Mouse (Mus musculus) splenic B cell, adult 2 months (primary cell): Measurements from ENCODE around the gene Muc3.
"Not testable (repeated sequence)": the region's sequence is repeated elsewhere in the genome, so short reads cannot be mapped to it uniquely, and the experiment has no call there.

ENCODE experiments used
- DNase-seq: peaks from one replicate; pipeline ENCODE4 v3.0.0-alpha.2; 2011; ENCODE audit warnings: low read depth, low spot score
- H3K27me3 ChIP-seq: 2 replicates; pipeline ENCODE4 v1.6.1; 2012; ENCODE audit warnings: mild to moderate bottlenecking, low read length, moderate library complexity, mixed read lengths; ENCODE audit not compliant: control insufficient read depth, poor library complexity, insufficient read depth, severe bottlenecking
- H3K36me3 ChIP-seq: 2 replicates; pipeline ENCODE4 v1.6.1; 2012; ENCODE audit warnings: mild to moderate bottlenecking, low read length, moderate library complexity, mixed read lengths; ENCODE audit not compliant: control insufficient read depth, poor library complexity, insufficient read depth, severe bottlenecking

The Muc3 gene

DNA sequence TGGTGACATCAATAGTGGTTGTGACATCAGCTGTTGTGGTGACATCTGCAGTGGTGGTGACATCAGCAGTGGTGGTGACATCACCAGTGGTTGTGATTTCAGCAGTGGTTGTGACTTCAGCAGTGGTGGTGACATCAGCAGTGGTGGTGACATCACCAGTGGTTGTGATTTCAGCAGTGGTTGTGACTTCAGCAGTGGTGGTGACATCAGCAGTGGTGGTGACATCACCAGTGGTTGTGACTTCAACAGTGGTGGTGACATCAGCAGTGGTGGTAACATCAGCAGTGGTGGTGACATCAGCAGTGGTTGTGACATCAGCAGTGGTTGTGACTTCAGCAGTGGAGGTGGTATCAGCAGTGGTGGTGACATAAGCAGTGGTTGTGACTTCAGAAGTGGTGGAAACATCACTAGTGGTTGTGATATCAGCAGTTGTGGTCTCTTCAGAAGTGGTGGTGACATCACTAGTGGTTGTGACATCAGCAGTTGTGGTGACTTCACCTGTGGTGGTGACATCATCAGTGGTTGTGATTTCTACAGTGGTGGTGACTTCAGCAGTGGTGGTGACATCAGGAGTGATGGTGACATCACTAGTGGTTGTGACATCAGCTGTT is at the start of gene Muc3:
Gene Muc3, minus strand, starts transcription at position 51 of the 611 bp plus-strand sequence.
- not testable (repeated sequence) for DNase-seq, H3K36me3 ChIP-seq, H3K27me3 ChIP-seq

DNA sequence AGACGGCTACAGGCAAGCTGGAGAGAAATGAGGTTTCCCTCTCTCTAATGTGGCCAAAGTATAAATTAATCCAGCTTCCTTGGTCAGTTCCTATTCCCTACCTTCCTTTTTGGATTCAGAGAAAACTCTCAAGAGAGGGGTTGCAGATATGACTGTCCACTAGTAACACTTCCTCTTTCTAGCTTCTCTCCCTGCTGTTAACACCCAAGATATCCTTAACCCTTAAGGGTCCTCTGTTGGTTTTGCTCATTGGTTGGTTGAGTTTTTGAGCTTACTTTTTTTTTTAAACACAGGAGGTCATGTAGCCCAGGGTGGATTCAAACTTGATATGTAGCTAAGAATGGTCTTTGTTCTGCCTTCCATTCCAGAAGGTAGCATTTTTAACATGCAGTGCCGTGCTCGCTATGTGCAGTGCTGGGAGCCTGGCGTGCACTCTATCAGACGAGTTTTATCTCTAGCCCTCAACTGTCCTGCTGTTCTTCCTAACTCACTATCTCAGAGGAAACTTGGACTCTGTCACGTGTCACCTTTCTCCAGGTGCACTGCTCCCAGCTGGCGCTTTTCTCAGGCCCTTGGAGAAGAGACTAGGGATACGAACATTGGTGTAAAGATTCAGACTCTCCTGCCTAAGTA is 45.5 kb upstream of the Muc3 start:
- H3K27me3 ChIP-seq: no peaks in the 10 kb centered on the region
- H3K36me3 ChIP-seq: no peaks in the 10 kb centered on the region
- no peak for DNase-seq

GRCm38 (mm10) chr5:137193279-137193952 is 44.3 kb upstream of the Muc3 start:
- no peaks in the 10 kb centered on the region for H3K36me3 ChIP-seq
- no peak for DNase-seq
- H3K27me3 ChIP-seq: no peaks in the 10 kb centered on the region

- peak; percentile 62 for DNase-seq
- H3K36me3 ChIP-seq: no peaks in the 10 kb centered on the region
- no peaks in the 10 kb centered on the region for H3K27me3 ChIP-seq
These were observed 40.2 kb upstream of the Muc3 start for GRCm38 (mm10) chr5:137189326-137189725.

DNA sequence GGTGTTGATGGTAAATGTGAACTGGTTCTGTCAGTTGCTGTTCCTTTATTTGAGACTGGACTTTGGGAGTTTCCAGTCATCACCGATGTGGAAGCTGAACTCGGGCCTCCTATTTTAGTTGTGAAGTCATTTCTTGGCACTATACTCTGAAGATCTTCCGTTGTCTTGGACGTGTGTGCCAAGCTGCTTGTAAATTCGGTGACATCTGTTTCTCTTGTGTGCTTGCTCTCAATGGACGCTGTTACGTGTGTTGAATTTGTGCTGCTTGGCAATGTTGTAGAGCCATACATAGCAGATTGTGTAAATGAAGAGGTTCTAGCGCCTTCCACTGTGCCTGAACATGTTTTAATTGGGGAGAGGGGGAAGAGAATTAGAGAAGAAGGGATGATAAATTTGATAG is 36.2 kb upstream of the Muc3 start:
- no peaks in the 10 kb centered on the region for H3K27me3 ChIP-seq
- no peak for DNase-seq
- H3K36me3 ChIP-seq: no peaks in the 10 kb centered on the region

- Histone ChIP-seq H3K27me3 (no peaks in the 10 kb centered on the region), H3K36me3 (no peaks in the 10 kb centered on the region)
- peak; percentile 33 for DNase-seq
These were observed 30.7 kb upstream of the Muc3 start for GRCm38 (mm10) chr5:137179646-137180374.

DNA sequence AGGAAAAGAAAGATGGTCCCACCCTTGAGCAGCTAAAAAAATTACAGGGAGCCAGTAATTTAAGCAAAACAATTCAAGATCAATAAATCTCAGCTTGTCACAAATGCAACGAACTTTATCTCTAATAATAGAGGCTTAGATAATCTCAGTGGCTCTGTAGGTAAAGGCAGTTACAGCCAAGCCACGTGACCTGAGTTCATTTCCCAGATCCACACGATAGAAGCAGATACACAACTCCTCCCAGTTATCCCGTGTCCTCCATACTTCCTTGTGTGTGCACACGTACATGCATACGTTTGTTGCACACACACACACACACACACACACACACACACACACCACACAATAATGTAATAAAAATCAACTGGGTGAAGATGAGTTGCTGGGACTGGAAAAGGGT is 24.8 kb upstream of the Muc3 start:
- DNase-seq: no peak

GRCm38 (mm10) chr5:137172591-137172990 is 23.5 kb upstream of the Muc3 start:
- no peak for DNase-seq

More for the DNA sequence above, 24.8 kb upstream of the Muc3 start:
- Histone ChIP-seq H3K36me3 (no peaks in the 10 kb centered on the region), H3K27me3 (no peaks in the 10 kb centered on the region)

GRCm38 (mm10) chr5:137171478-137171877 is 22.4 kb upstream of the Muc3 start:
- DNase-seq: no peak
- Histone ChIP-seq H3K36me3 (no peaks in the 10 kb centered on the region), H3K27me3 (no peaks in the 10 kb centered on the region)

More at GRCm38 (mm10) chr5:137172591-137172990, 23.5 kb upstream of the Muc3 start:
- no peaks in the 10 kb centered on the region for H3K27me3 ChIP-seq
- no peaks in the 10 kb centered on the region for H3K36me3 ChIP-seq

- Histone ChIP-seq H3K36me3 (no peaks in the 10 kb centered on the region), H3K27me3 (no peaks in the 10 kb centered on the region)
- DNase-seq: no peak
These were observed 21.8 kb upstream of the Muc3 start for GRCm38 (mm10) chr5:137170836-137171380.

DNA sequence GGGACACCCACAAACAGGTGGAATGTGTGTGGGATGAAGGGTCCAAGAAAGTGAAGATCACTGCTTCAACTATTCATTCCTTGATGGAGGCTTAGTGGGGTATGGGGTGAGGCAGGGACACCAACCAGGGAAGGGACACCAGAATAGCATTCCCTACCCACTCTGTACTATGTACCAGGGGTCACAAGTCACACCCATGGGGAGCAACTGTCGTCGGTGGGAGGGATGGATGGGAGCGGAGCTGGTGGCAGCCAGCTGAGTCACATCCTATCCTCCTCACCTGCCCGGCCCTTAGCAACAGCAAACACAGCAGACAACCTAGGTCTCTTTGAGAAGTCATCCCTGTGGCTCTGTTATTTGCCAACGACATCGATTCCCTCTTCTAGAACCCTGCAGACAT is 18.4 kb upstream of the Muc3 start:
- no peaks in the 10 kb centered on the region for H3K36me3 ChIP-seq
- DNase-seq: no peak
- no peaks in the 10 kb centered on the region for H3K27me3 ChIP-seq

- H3K27me3 ChIP-seq: no peaks in the 10 kb centered on the region
- H3K36me3 ChIP-seq: no peaks in the 10 kb centered on the region
- DNase-seq: no peak
These were observed 16.9 kb upstream of the Muc3 start for GRCm38 (mm10) chr5:137166012-137166411.

DNA sequence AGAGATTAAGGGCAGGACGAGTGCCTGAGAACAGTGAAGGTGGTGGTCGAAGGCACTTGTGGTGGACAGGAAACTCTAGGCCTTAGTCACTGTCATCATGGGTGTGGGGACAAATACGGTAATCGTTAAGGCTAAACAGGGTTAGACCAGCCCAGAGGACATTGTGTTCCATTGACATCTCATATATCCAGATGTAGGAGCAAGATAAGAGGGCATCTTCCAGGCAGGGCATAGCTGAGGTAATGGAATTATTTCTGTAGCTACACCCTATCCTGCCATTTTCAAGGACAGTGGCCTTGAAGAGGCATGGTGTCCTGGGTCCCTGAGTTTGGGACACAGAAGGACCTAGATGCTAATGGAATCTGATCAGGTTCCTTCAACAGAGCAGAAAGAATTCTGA is 12.7 kb upstream of the Muc3 start:
- DNase-seq: no peak
- H3K36me3 ChIP-seq: no peaks in the 10 kb centered on the region

DNA sequence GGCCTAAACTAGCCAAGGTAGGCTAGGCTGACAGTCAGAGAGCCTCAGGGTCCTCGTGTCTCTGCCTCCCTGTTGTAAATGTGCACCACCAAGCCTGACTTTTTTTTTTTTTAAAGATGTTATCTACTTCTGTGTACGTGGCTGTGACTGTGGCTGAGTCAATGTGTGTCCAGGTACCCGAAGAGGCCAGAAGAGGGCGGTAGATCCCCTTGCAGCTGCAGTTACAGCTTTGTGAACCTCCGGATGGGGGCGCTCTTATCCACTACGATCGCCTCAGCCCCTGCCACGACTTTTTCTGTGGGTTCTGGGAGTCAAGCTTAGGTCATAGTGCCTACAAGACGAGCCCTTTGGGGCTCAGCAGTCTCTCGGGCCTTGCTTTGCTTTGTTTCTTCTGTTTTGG is 10.3 kb upstream of the Muc3 start:
- H3K27me3 ChIP-seq: no peaks in the 10 kb centered on the region
- DNase-seq: peak; percentile 84
- no peaks in the 10 kb centered on the region for H3K36me3 ChIP-seq

More for the DNA sequence above, 12.7 kb upstream of the Muc3 start:
- H3K27me3 ChIP-seq: no peaks in the 10 kb centered on the region
